Mouse (Mus musculus): Measurements from ENCODE around the gene Hacl1.
A peak's percentile ranks its signal among the peaks of the same experiment; 100 is the strongest.

The Hacl1 gene

GRCm38 (mm10) chr14:31640890-31641505 is at the start of gene Hacl1, which contains the start of gene Btd:
Gene Hacl1, minus strand, starts transcription at chr14:31641286.
Gene Btd, plus strand, starts transcription at chr14:31641028.
- peak; percentile 91 to 93 for DNase-seq (ENCODE audit: low spot score in 2 of 2)

- DNase-seq (ENCODE audit: low spot score in 2 of 2): no peak
Measured at GRCm38 (mm10) chr14:31686231-31686630, 45.1 kb upstream of the Hacl1 start.

GRCm38 (mm10) chr14:31685680-31686079 is 44.6 kb upstream of the Hacl1 start:
- DNase-seq (ENCODE audit: low spot score in 2 of 2): peak in 1 of 2 experiments; percentile 49

GRCm38 (mm10) chr14:31684343-31685040 is 43.4 kb upstream of the Hacl1 start:
- no peak for DNase-seq (ENCODE audit: low spot score in 2 of 2)

DNA sequence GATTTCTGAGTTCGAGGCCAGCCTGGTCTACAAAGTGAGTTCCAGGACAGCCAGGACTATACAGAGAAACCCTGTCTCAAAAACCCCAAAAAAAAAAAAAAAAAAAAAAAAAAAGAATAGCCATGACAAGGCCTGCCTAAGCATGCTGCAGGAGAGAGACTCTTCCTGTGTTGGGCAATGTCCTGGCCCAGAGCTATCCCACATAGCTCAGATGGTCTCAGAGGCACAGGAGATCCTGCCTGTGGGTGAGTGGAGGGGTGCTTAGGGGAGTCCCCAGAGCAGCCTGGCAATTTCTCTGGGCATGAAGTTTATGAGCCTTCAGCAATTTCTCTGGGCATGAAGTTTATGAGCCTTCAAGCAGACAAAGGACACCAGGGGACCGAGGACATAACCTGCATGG is 42.5 kb upstream of the Hacl1 start:
- no peak for DNase-seq (ENCODE audit: low spot score in 2 of 2)

DNA sequence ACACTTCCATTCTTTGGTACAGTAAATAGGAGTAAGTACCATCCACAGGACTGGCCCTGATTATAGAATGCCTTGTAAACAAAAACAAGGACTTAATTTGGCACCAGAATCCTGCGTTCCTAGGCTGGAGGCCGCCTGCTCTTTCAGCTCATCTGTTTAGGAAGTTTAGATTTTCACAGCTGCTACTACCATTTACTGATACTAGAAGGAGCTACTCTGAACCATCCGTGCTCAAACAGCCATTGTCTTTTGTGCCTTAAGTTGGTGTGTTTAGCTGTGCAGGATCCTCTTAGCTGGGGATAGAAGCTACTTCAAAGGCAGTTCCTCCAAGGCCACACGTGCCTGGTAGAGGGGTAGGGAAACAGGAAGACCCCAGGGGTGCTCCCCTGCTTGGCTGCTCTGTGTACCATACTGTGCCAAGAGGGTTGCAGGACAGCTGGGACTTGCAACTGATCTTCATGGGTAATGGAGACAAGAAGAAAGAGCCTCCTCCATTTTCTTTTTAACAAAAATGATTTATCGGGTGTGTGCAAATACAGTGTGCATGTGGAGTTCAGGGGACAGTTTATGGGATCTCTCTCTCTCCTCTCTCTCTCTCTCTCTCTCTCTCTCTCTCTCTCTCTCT is 41.0 kb upstream of the Hacl1 start:
- DNase-seq (ENCODE audit: low spot score in 2 of 2): no peak

DNA sequence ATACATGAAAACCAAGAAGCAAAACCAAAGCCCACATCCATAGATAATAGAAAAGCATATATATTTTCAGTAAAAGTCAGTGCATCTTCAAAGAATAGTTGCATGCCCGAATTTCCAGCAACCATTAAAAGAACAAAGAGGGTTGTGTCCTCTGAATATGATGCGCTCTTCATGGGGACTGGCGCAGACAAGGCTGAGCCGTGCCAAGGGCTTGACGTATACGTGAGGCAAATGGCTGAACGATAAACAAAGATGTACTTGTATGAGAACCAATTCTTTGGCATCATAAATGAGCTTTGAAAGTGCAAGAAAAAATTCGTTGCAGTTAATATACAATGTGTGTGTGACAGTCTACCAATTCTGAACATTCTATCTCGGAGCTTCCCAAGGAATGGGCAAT is 40.2 kb upstream of the Hacl1 start:
- no peak for DNase-seq (ENCODE audit: low spot score in 2 of 2)

DNA sequence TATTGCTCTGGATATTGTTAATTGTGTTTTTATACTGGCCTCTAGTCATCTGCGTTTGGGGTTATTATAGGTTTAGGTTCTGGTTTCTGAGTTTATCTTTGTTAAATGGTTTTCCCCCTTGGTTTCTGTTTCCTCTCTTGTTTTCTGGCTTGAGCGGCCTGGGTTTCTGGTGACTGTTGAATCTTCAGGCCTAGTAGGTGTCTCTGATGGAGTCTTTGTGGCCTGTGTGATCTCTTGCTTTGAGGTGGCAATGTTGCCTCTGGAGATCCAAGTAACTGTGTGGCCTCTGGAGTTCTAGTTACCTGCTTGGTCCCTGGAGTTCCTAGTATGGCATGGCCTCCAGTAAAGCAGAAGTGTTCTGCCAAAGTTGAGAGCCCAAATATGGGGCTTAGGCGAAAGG is 39.6 kb upstream of the Hacl1 start:
- DNase-seq (ENCODE audit: low spot score in 2 of 2): no peak

DNA sequence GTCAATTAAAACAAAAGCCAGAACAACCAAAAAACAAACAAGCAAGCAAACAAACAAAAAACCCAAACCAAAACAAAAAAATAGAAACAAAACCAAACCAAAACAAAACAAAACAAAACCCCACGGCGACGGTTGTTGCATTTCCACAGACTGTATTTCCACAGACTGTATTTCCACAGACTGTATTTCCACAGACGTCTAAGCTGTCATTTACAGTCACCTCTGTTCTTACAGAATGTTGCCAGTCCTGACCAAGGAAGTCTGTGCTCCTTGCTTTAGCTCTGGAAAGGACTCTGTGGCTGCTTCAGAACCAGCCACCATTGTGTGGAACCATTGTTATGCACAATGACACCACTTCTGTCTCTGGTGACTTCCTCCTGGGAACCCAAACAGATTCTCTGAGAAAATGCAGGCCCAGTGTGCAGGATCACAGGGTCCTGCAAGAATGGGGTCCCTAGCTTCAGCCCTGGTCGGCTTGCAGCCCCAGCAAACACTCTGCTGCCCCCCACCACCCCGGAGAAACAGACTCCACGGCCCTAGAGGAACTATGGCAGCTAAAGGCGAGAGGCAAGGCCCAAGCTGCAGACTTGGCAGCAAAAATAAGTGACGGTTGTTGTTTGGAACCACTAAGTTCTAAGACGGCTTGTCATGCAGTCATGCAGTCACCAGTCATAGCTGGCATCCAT is 30.7 kb upstream of the Hacl1 start:
- DNase-seq (ENCODE audit: low spot score in 2 of 2): no peak

DNA sequence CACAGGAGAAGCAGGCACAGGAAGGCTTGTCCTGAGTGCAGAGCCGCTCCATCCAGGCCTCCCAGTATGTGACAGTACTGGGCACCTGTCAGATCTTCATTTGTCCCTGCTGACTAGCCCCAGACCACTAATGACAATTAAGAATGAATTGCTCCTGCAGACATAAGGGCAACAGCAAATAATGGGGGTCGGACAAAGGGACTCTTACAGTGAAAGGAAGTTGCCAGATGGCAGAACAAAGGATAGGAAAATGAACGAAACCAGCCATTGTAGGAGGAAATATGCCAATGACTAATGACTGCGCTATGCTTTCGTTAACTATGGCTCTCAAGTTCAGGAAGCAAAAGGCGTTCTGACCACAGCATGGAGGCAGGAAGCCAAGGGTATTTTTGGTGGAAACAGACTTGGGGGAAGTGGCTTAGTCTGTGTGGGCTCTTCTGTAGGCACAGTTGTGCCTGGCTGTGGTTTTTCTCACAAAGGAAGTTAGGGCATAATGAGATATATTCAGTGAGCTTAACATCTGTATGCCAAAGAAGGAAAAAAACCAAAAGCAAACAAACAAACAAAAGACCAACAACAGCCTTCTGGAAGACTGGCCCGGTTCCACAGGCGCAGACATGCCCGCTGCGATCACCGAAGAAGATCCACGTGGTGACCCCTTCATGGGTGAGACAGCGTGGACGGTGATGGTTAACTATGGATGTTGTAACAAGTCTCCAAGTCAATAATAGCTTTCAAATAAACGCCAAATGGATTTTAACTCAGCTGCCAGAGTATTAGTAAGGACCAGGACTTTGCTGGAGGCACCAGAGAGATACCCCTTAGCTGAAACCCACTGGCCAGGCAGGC is 28.8 kb upstream of the Hacl1 start:
- DNase-seq (ENCODE audit: low spot score in 2 of 2): no peak

- DNase-seq (ENCODE audit: low spot score in 2 of 2): no peak
Measured at GRCm38 (mm10) chr14:31669161-31669611, 28.1 kb upstream of the Hacl1 start.

DNA sequence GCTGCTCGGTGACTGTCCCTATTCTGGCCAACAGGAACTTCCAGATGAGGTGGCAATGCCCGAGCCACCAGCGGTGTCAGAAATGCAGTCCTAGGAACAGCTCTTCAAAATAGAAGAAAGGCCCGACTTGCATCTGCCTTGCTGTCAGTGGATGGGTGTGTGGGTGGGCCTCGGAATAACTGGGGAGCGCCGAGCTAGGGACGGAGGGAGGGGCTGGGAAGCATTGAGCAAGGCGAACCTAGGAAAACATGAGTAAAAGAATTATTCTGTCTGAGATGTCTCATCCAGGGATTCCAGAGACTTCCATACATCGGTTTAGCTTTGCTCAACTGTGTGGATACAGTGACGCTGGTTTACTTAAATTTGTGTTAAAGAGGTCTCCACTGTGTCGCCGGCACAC is 27.2 kb upstream of the Hacl1 start:
- no peak for DNase-seq (ENCODE audit: low spot score in 2 of 2)

DNA sequence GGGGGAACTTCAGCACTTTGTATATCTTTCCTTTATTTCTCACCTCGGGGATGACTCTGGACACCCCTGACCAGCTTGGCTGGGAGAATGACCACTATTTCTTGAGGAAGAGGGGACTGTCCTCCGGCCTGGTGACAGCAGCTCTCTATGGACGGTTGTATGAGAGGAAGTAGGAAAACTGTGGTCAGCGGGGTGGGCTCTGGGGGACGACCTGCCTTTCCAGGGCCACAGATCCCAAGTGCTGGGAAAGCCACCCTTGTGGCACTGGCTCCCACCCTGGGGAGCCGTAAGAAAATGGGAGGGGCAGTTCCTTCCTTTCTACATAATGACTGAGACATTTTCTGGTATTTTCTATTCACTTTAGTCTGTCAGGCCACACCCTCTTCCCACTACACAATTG is 26.7 kb upstream of the Hacl1 start:
- DNase-seq (ENCODE audit: low spot score in 2 of 2): no peak

- DNase-seq (ENCODE audit: low spot score in 2 of 2): no peak
Measured at GRCm38 (mm10) chr14:31666931-31667705, 26.0 kb upstream of the Hacl1 start.

DNA sequence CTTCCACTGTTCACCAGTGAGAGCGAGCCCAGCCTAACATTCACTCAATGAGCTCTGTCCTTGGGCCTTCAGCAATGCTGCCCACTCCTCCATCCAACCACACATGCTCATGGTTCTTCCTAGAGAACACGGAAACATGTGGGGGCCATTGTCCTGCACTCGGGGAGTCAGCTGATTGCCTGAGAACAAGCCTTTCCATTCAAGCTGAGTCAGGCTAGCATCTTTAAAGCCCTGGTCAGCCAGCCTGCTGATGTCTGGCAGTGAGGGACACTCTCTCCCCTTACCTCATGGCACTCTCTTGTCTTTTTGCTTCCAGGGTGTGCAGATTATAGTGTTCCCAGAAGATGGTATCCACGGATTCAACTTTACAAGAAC is 24.5 kb upstream of the Hacl1 start:
- DNase-seq (ENCODE audit: low spot score in 2 of 2): no peak

- peak in 1 of 2 experiments; percentile 61 for DNase-seq (ENCODE audit: low spot score in 2 of 2)
Measured at GRCm38 (mm10) chr14:31664903-31665565, 23.9 kb upstream of the Hacl1 start.

- DNase-seq (ENCODE audit: low spot score in 2 of 2): no peak
Measured at GRCm38 (mm10) chr14:31664100-31664902, 23.2 kb upstream of the Hacl1 start.

- no peak for DNase-seq (ENCODE audit: low spot score in 2 of 2)
Measured at GRCm38 (mm10) chr14:31663376-31664099, 22.5 kb upstream of the Hacl1 start.

Data from spleen, postnatal 10 days (tissue).